Mouse (Mus musculus): ENCODE data around the gene Kpna1.
"Not testable (repeated sequence)": the region's sequence is repeated elsewhere in the genome, so short reads cannot be mapped to it uniquely, and the experiment has no call there.

The Kpna1 gene

GRCm38 (mm10) chr16:35978450-35978849 lies at the start of gene Kpna1:
Gene Kpna1 (plus strand): TSS chr16:35978750.
- DNase-seq: not testable (repeated sequence)

- DNase-seq: no peak
Observed at GRCm38 (mm10) chr16:35932179-35933055, 46.1 kb upstream of the Kpna1 start.

GRCm38 (mm10) chr16:35933181-35933580 lies 45.4 kb upstream of the Kpna1 start:
- no peak for DNase-seq

- peak; percentile 69 for DNase-seq
Observed at GRCm38 (mm10) chr16:35938211-35939151, 40.1 kb upstream of the Kpna1 start, which contains the start of the genes Parp9 and Dtx3l. Gene Parp9 (plus strand): TSS chr16:35938470. Gene Dtx3l (minus strand): TSS chr16:35939151.

- DNase-seq: peak; percentile 31
Observed at GRCm38 (mm10) chr16:35939261-35939660, 39.3 kb upstream of the Kpna1 start.

GRCm38 (mm10) chr16:35939690-35940089 lies 38.9 kb upstream of the Kpna1 start:
- peak; percentile 90 for DNase-seq

GRCm38 (mm10) chr16:35941382-35941781 lies 37.2 kb upstream of the Kpna1 start:
- DNase-seq: peak; percentile 44

GRCm38 (mm10) chr16:35949264-35949663 lies 29.3 kb upstream of the Kpna1 start:
- peak; percentile 19 for DNase-seq

GRCm38 (mm10) chr16:35951216-35951615 lies 27.3 kb upstream of the Kpna1 start:
- DNase-seq: no peak

- no peak for DNase-seq
Observed at GRCm38 (mm10) chr16:35952628-35953130, 25.9 kb upstream of the Kpna1 start.

- not testable (repeated sequence) for DNase-seq
Observed at GRCm38 (mm10) chr16:35965991-35966390, 12.6 kb upstream of the Kpna1 start.

GRCm38 (mm10) chr16:35966411-35967115 lies 12.0 kb upstream of the Kpna1 start:
- DNase-seq: no peak

GRCm38 (mm10) chr16:35967319-35967718 lies 11.2 kb upstream of the Kpna1 start:
- DNase-seq: no peak

- DNase-seq: no peak
Observed at GRCm38 (mm10) chr16:35968149-35968548, 10.4 kb upstream of the Kpna1 start.

- no peak for DNase-seq
Observed at GRCm38 (mm10) chr16:35974021-35974420, 4.5 kb upstream of the Kpna1 start.

GRCm38 (mm10) chr16:35981363-35981821 lies 2.8 kb downstream of the Kpna1 start:
- peak; percentile 100 for DNase-seq

- DNase-seq: no peak
Observed at GRCm38 (mm10) chr16:35982506-35982901, 4.0 kb downstream of the Kpna1 start.

- DNase-seq: peak; percentile 94
Observed at GRCm38 (mm10) chr16:35982902-35983516, 4.5 kb downstream of the Kpna1 start.

GRCm38 (mm10) chr16:35983517-35984101 lies 5.1 kb downstream of the Kpna1 start:
- peak; percentile 74 for DNase-seq

- no peak for DNase-seq
Observed at GRCm38 (mm10) chr16:35984471-35984870, 5.9 kb downstream of the Kpna1 start.

- no peak for DNase-seq
Observed at GRCm38 (mm10) chr16:35987930-35988329, 9.4 kb downstream of the Kpna1 start.
